In genomic region chr8:116994016-116994716, GRCm38 (mm10) we compare ENCODE assay signal across 8 mouse cellular contexts. TPM values are rescaled to one million over a fixed set of nuclear protein-coding genes. Genes with fewer than 3 reads are reported as not detected.
DNase-seq lines count a peak whose midpoint lies in the region; ATAC-seq and TF ChIP-seq lines count a peak whose summit lies in the region.

No protein-coding gene starts in this region.

- peak overlapping the region; percentile 75 for H3K4me3 ChIP-seq in heart, embryonic 10.5 days
- peak overlapping the region; percentile 85 for H3K4me3 ChIP-seq in ES-Bruce4 (ENCODE audit: low read depth, low read length)
- H3K4me3 ChIP-seq in forebrain, embryonic 13.5 days = peak overlapping the region; percentile 60
- H3K4me3 ChIP-seq in liver, embryonic 16.5 days (ENCODE audit: low read depth, low read length) = peak overlapping the region; percentile 72; the same call in 1 of the 2 replicates

- TF ChIP-seq CTCF in ES-Bruce4 (IDR thresholded peaks at IDR 0.05; ENCODE audit: low read depth, low read length) = no peak

- peaks cover 18% of the 10 kb centered on the region for H3K4me1 ChIP-seq in heart, embryonic 10.5 days
- no peaks in the 10 kb centered on the region for H3K4me1 ChIP-seq in ES-Bruce4 (ENCODE audit: control insufficient read depth, insufficient read depth, low read length)
- peaks cover 15% of the 10 kb centered on the region for H3K4me1 ChIP-seq in forebrain, embryonic 13.5 days
- H3K4me1 ChIP-seq in liver, embryonic 16.5 days (ENCODE audit: control insufficient read depth, low read depth, low read length) = peaks cover 13% of the 10 kb centered on the region

- no peak for TF ChIP-seq EP300 in ES-Bruce4 (IDR thresholded peaks at IDR 0.05; ENCODE audit: insufficient read depth, low read depth, low read length)

- no peak for DNase-seq in heart, embryonic 10.5 days (ENCODE audit: low spot score)
- DNase-seq in heart, postnatal 14 days = no peak
- DNase-seq in adrenal gland, postnatal 10 days = no peak
- no peak for DNase-seq in retina, postnatal 1 day

- TF ChIP-seq POLR2A in ES-Bruce4 (IDR thresholded peaks at IDR 0.05; ENCODE audit: insufficient read depth, low read length) = no peak

- no peak for ATAC-seq in forebrain, embryonic 13.5 days
- ATAC-seq in liver, embryonic 16.5 days (ENCODE audit: low read depth) = no peak
- ATAC-seq in activated CD4-positive, CD25-positive, alpha-beta regulatory T cell, adult 4 months = no peak

- 0 out of 2 replicates have a peak, but pooled peaks cover 6% of the 10 kb centered on the region for H3K36me3 ChIP-seq in heart, embryonic 10.5 days
- peaks cover 19% of the 10 kb centered on the region for H3K36me3 ChIP-seq in ES-Bruce4 (ENCODE audit: control insufficient read depth, insufficient read depth, low read length, poor library complexity, severe bottlenecking)
- no peaks in the 10 kb centered on the region for H3K36me3 ChIP-seq in forebrain, embryonic 13.5 days (ENCODE audit: poor library complexity, severe bottlenecking)
- no peaks in the 10 kb centered on the region for H3K36me3 ChIP-seq in liver, embryonic 16.5 days (ENCODE audit: control insufficient read depth, insufficient read depth)

- H3K9me3 ChIP-seq in heart, embryonic 10.5 days = no peaks in the 10 kb centered on the region
- H3K9me3 ChIP-seq in ES-Bruce4 (replicated peaks; ENCODE audit: control insufficient read depth, insufficient read depth, low read length, poor library complexity, severe bottlenecking) = no peaks in the 10 kb centered on the region
- no peaks in the 10 kb centered on the region for H3K9me3 ChIP-seq in forebrain, embryonic 13.5 days (replicated peaks)
- H3K9me3 ChIP-seq in liver, embryonic 16.5 days (replicated peaks; ENCODE audit: control insufficient read depth, low read length) = no peaks in the 10 kb centered on the region

- peak overlapping the region; percentile 90 for H3K4me2 ChIP-seq in forebrain, embryonic 13.5 days
- peak overlapping the region; percentile 89 for H3K4me2 ChIP-seq in liver, embryonic 16.5 days (ENCODE audit: low read depth, low read length)

- no peaks in the 10 kb centered on the region for H3K27me3 ChIP-seq in heart, embryonic 10.5 days (ENCODE audit: insufficient read depth, poor library complexity, severe bottlenecking)
- no peaks in the 10 kb centered on the region for H3K27me3 ChIP-seq in ES-Bruce4 (ENCODE audit: control insufficient read depth, insufficient read depth, low read length, poor library complexity, severe bottlenecking)
- no peaks in the 10 kb centered on the region for H3K27me3 ChIP-seq in forebrain, embryonic 13.5 days
- H3K27me3 ChIP-seq in liver, embryonic 16.5 days (ENCODE audit: control insufficient read depth, insufficient read depth, low read depth, low read length) = no peaks in the 10 kb centered on the region

- WGBS in heart, embryonic 10.5 days = 58% methylated on average over 11 of the region's 11 CpGs
- 63% methylated on average over 11 of the region's 11 CpGs for WGBS in forebrain, embryonic 13.5 days
- 50% methylated on average over 11 of the region's 11 CpGs for WGBS in liver, embryonic 16.5 days (ENCODE audit: insufficient replicate concordance)

- H3K9ac ChIP-seq in ES-Bruce4 (ENCODE audit: low read depth, poor library complexity, severe bottlenecking) = peak overlapping the region; percentile 69
- H3K9ac ChIP-seq in forebrain, embryonic 13.5 days = peak overlapping the region; percentile 62
- no peak overlapping the region for H3K9ac ChIP-seq in liver, embryonic 16.5 days (ENCODE audit: low read depth, low read length)

- H3K27ac ChIP-seq in heart, embryonic 10.5 days = peak overlapping the region; percentile 89
- peak overlapping the region; percentile 88 for H3K27ac ChIP-seq in ES-Bruce4 (ENCODE audit: insufficient read depth, low read length)
- no peak overlapping the region for H3K27ac ChIP-seq in forebrain, embryonic 13.5 days
- H3K27ac ChIP-seq in liver, embryonic 16.5 days (ENCODE audit: low read length) = no peak overlapping the region

- intact Hi-C loops in heart, postnatal 14 days (cut with DNase I) = no loop called here

RNA-seq across cellular contexts. Expression of gene Gcsh, which starts 0.8 kb away (rescaled TPM):
- 106 and 140 TPM in 2 replicates for polyA plus RNA-seq in heart, embryonic 10.5 days (2016; fragmentation: Nextera tagmentation; extraction: Ambion mirVana)
- total RNA-seq in heart, postnatal 14 days (2021) = 10 to 100 TPM; 32.7 to 34.9 TPM
- polyA plus RNA-seq in ES-Bruce4 (2011; ENCODE audit: insufficient read depth, insufficient read length, low read depth, missing spikeins) = 141 and 150 TPM in 2 replicates
- polyA plus RNA-seq in forebrain, embryonic 13.5 days (2015; fragmentation: Nextera tagmentation; extraction: Ambion mirVana) = 111 and 120 TPM in 2 replicates
- 92.4 and 94.0 TPM in 2 replicates for polyA plus RNA-seq in liver, embryonic 16.5 days (2015; fragmentation: Nextera tagmentation; extraction: Ambion mirVana)
- 10 to 100 TPM; 30.8 to 37.3 TPM for polyA plus RNA-seq in activated CD4-positive, CD25-positive, alpha-beta regulatory T cell, adult 4 months (2017; shearing (Covaris generic))
- total RNA-seq in adrenal gland, postnatal 10 days (2021) = 100 to 1,000 TPM; 145 to 162 TPM

RNA-seq across cellular contexts. Expression of gene 1700030J22Rik, which starts 15.4 kb away (rescaled TPM):
- 0.74 and 1.3 TPM in 2 replicates for polyA plus RNA-seq in heart, embryonic 10.5 days (2016; fragmentation: Nextera tagmentation; extraction: Ambion mirVana)
- under 1 TPM; 0.54 to 0.79 TPM for total RNA-seq in heart, postnatal 14 days (2021)
- 2.6 and 4.8 TPM in 2 replicates for polyA plus RNA-seq in ES-Bruce4 (2011; ENCODE audit: insufficient read depth, insufficient read length, low read depth, missing spikeins)
- 3.9 and 4.1 TPM in 2 replicates for polyA plus RNA-seq in forebrain, embryonic 13.5 days (2015; fragmentation: Nextera tagmentation; extraction: Ambion mirVana)
- 0.47 and 0.54 TPM in 2 replicates for polyA plus RNA-seq in liver, embryonic 16.5 days (2015; fragmentation: Nextera tagmentation; extraction: Ambion mirVana)
- not detected for polyA plus RNA-seq in activated CD4-positive, CD25-positive, alpha-beta regulatory T cell, adult 4 months (2017; shearing (Covaris generic))
- 1 to 10 TPM in 1 of 2 experiments, under 1 TPM in 1; 0.99 to 1.2 TPM for total RNA-seq in adrenal gland, postnatal 10 days (2021)

RNA-seq across cellular contexts. Expression of gene Atmin, which starts 51.0 kb away (rescaled TPM):
- polyA plus RNA-seq in heart, embryonic 10.5 days (2016; fragmentation: Nextera tagmentation; extraction: Ambion mirVana) = 8.6 and 11.2 TPM in 2 replicates
- total RNA-seq in heart, postnatal 14 days (2021) = 10 to 100 TPM; 12.0 to 15.0 TPM
- 39.6 and 42.1 TPM in 2 replicates for polyA plus RNA-seq in ES-Bruce4 (2011; ENCODE audit: insufficient read depth, insufficient read length, low read depth, missing spikeins)
- 13.0 and 15.9 TPM in 2 replicates for polyA plus RNA-seq in forebrain, embryonic 13.5 days (2015; fragmentation: Nextera tagmentation; extraction: Ambion mirVana)
- polyA plus RNA-seq in liver, embryonic 16.5 days (2015; fragmentation: Nextera tagmentation; extraction: Ambion mirVana) = 3.3 and 3.8 TPM in 2 replicates
- polyA plus RNA-seq in activated CD4-positive, CD25-positive, alpha-beta regulatory T cell, adult 4 months (2017; shearing (Covaris generic)) = 1 to 10 TPM; 7.0 to 9.0 TPM
- 10 to 100 TPM; 16.0 to 19.0 TPM for total RNA-seq in adrenal gland, postnatal 10 days (2021)

Comparison
In these comparisons a context has a peak if more than half of its experiments do, and no peak if none do; other contexts are left out.
1. H3K27ac ChIP-seq: peak in heart, embryonic 10.5 days (single experiment) and ES-Bruce4 (single experiment); none in forebrain, embryonic 13.5 days (single experiment) and liver, embryonic 16.5 days (single experiment).
2. Peak in every context shown above with its lines, with median percentiles within 50 percentile points of each other: H3K4me3 ChIP-seq.